Mouse (Mus musculus) MEL (cell line): ENCODE measurements around the gene Uxs1. TPM values are rescaled to one million over a fixed set of nuclear protein-coding genes. Genes with fewer than 3 reads are reported as not detected.

Experiments used
- DNase-seq: peaks from one replicate; pipeline ENCODE4 v3.0.0; 2011; ENCODE audit warnings: low read depth, low spot score
- H3K27ac ChIP-seq: 2 replicates; pipeline ENCODE4 v1.5.1; 2012; ENCODE audit warnings: low read depth, mild to moderate bottlenecking, control low read depth, low read length, moderate library complexity; ENCODE audit not compliant: control insufficient read depth
- H3K27me3 ChIP-seq, 2 experiments: fragments of 150-350 bp in 1 of 2; sonication (generic) in 1 of 2; 2 replicates each; pipeline ENCODE4 v1.6.1; 2012; ENCODE audit warnings: low read length in 2 of 2, mild to moderate bottlenecking in 2 of 2, improper control_type of control experiment in 1 of 2, moderate library complexity in 1 of 2; ENCODE audit not compliant: insufficient read depth in 2 of 2, control insufficient read depth in 1 of 2
- H3K36me3 ChIP-seq, 2 experiments: 2 replicates each; pipeline ENCODE4 v1.6.1; 2012 to 2014; ENCODE audit warnings: low read length in 2 of 2, improper control_type of control experiment in 1 of 2, inconsistent platforms in 1 of 2, mild to moderate bottlenecking in 1 of 2; ENCODE audit not compliant: insufficient read depth in 2 of 2, control insufficient read depth in 1 of 2
- H3K4me1 ChIP-seq, 2 experiments: fragments of 150-350 bp in 1 of 2; sonication (generic) in 1 of 2; 2 replicates each; pipeline ENCODE4 v1.6.1; 2012; ENCODE audit warnings: low read length in 2 of 2, improper control_type of control experiment in 1 of 2, mild to moderate bottlenecking in 1 of 2; ENCODE audit not compliant: insufficient read depth in 2 of 2, control insufficient read depth in 1 of 2
- H3K4me3 ChIP-seq, 2 experiments: fragments of 150-350 bp in 1 of 2; sonication (generic) in 1 of 2; 2 replicates each; pipeline ENCODE4 v1.5.1; 2012; ENCODE audit warnings: low read depth in 2 of 2, low read length in 2 of 2, mild to moderate bottlenecking in 2 of 2, moderate library complexity in 2 of 2, control low read depth in 1 of 2, improper control_type of control experiment in 1 of 2; ENCODE audit not compliant: control insufficient read depth in 1 of 2, insufficient read depth in 1 of 2
- H3K79me2 ChIP-seq: 2 replicates; pipeline ENCODE4 v1.6.1; 2012; ENCODE audit warnings: mild to moderate bottlenecking, low read length, moderate library complexity; ENCODE audit not compliant: control insufficient read depth, poor library complexity, insufficient read depth
- H3K9ac ChIP-seq: 2 replicates; pipeline ENCODE4 v1.6.1; 2012; ENCODE audit warnings: low read depth, mild to moderate bottlenecking, control low read depth, low read length, moderate library complexity; ENCODE audit not compliant: control insufficient read depth, poor library complexity, severe bottlenecking
- H3K9me3 ChIP-seq: fragments of 150-350 bp; sonication (generic); replicated peaks from 2 replicates; pipeline ENCODE4 v1.6.1; 2012; ENCODE audit warnings: mild to moderate bottlenecking, low read length, improper control_type of control experiment, moderate library complexity; ENCODE audit not compliant: insufficient read depth
- CHD2 ChIP-seq: IDR thresholded peaks from 2 replicates; pipeline ENCODE4 v1.6.1; 2011; ENCODE audit warnings: low read length, improper control_type of control experiment
- ELF1 ChIP-seq: IDR thresholded peaks from 2 replicates; pipeline ENCODE4 v1.6.1; 2014; ENCODE audit warnings: low read depth, mild to moderate bottlenecking, inconsistent platforms, low read length, improper control_type of control experiment, moderate library complexity
- EP300 ChIP-seq, 2 experiments: IDR thresholded peaks; 2 replicates each; pipeline ENCODE4 v1.6.1; 2011; ENCODE audit warnings: improper control_type of control experiment in 2 of 2, low read length in 2 of 2, low read depth in 1 of 2, mild to moderate bottlenecking in 1 of 2
- ETS1 ChIP-seq: IDR thresholded peaks from 2 replicates; pipeline ENCODE4 v1.6.1; 2012; ENCODE audit warnings: low read depth, mild to moderate bottlenecking, inconsistent platforms, low read length, improper control_type of control experiment, moderate library complexity
- GABPA ChIP-seq: IDR thresholded peaks from 2 replicates; pipeline ENCODE4 v1.6.1; 2012; ENCODE audit warnings: low read depth, mild to moderate bottlenecking, inconsistent platforms, low read length, improper control_type of control experiment, moderate library complexity
- GATA1 ChIP-seq: IDR thresholded peaks from 2 replicates; pipeline ENCODE4 v1.6.1; 2011; ENCODE audit warnings: low read depth, low read length, improper control_type of control experiment
- JUND ChIP-seq: IDR thresholded peaks from 2 replicates; pipeline ENCODE4 v1.6.1; 2011; ENCODE audit warnings: low read depth, mild to moderate bottlenecking, improper control_type of control experiment, low read length
- KAT2A ChIP-seq: conservative IDR thresholded peaks from 2 replicates; pipeline ENCODE4 v1.6.1; 2012; ENCODE audit warnings: low read depth, low read length, improper control_type of control experiment, inconsistent platforms
- MEF2A ChIP-seq: IDR thresholded peaks from 2 replicates; pipeline ENCODE4 v1.6.1; 2014; ENCODE audit warnings: low read depth, mild to moderate bottlenecking, inconsistent platforms, low read length, improper control_type of control experiment; ENCODE audit not compliant: poor library complexity, insufficient replicate concordance, severe bottlenecking; ENCODE audit errors: extremely low read depth
- MXI1 ChIP-seq: IDR thresholded peaks from 2 replicates; pipeline ENCODE4 v1.6.1; 2011; ENCODE audit warnings: mild to moderate bottlenecking, low read depth, low read length, improper control_type of control experiment
- MYB ChIP-seq: IDR thresholded peaks from 2 replicates; pipeline ENCODE4 v1.6.1; 2011; ENCODE audit warnings: mild to moderate bottlenecking, low read depth, low read length, improper control_type of control experiment
- MYC ChIP-seq: IDR thresholded peaks from 2 replicates; pipeline ENCODE4 v1.6.1; 2011; ENCODE audit warnings: low read depth, mild to moderate bottlenecking, low read length, improper control_type of control experiment, moderate library complexity
- NRF1 ChIP-seq: IDR thresholded peaks from 2 replicates; pipeline ENCODE4 v1.6.1; 2014; ENCODE audit warnings: low read depth, mild to moderate bottlenecking, inconsistent platforms, low read length, improper control_type of control experiment, moderate library complexity; ENCODE audit not compliant: poor library complexity, insufficient read depth, severe bottlenecking
- POLR2A ChIP-seq, 2 experiments: IDR thresholded peaks; 2 replicates each; pipeline ENCODE4 v1.6.1; 2011 to 2012; ENCODE audit warnings: low read length in 2 of 2, mild to moderate bottlenecking in 2 of 2, control low read depth in 1 of 2, improper control_type of control experiment in 1 of 2, low read depth in 1 of 2, moderate library complexity in 1 of 2; ENCODE audit not compliant: control insufficient read depth in 1 of 2, insufficient read depth in 1 of 2, poor library complexity in 1 of 2
- RAD21 ChIP-seq: IDR thresholded peaks from 2 replicates; pipeline ENCODE4 v1.6.1; 2011; ENCODE audit warnings: mild to moderate bottlenecking, low read depth, low read length, improper control_type of control experiment
- RCOR1 ChIP-seq: IDR thresholded peaks from 2 replicates; pipeline ENCODE4 v1.6.1; 2012; ENCODE audit warnings: low read depth, mild to moderate bottlenecking, inconsistent platforms, low read length, improper control_type of control experiment
- SMC3 ChIP-seq: IDR thresholded peaks from 2 replicates; pipeline ENCODE4 v1.6.1; 2011; ENCODE audit warnings: low read depth, low read length, improper control_type of control experiment
- TAL1 ChIP-seq: IDR thresholded peaks from 2 replicates; pipeline ENCODE4 v1.6.1; 2012; ENCODE audit warnings: mild to moderate bottlenecking, inconsistent platforms, low read length, moderate library complexity, mixed read lengths
- TCF12 ChIP-seq: IDR thresholded peaks from 2 replicates; pipeline ENCODE4 v1.6.1; 2014; ENCODE audit warnings: low read depth, mild to moderate bottlenecking, inconsistent platforms, low read length, improper control_type of control experiment, moderate library complexity
- UBTF ChIP-seq: IDR thresholded peaks from 2 replicates; pipeline ENCODE4 v1.6.1; 2012; ENCODE audit warnings: low read depth, mild to moderate bottlenecking, inconsistent platforms, low read length, improper control_type of control experiment, moderate library complexity, borderline replicate concordance; ENCODE audit not compliant: insufficient read depth
- USF1 ChIP-seq: IDR thresholded peaks from 2 replicates; pipeline ENCODE4 v1.6.1; 2014; ENCODE audit warnings: low read depth, mild to moderate bottlenecking, inconsistent platforms, low read length, improper control_type of control experiment, moderate library complexity
- USF2 ChIP-seq, 2 experiments: IDR thresholded peaks; 2 replicates each; pipeline ENCODE4 v1.6.1; 2011 to 2012; ENCODE audit warnings: improper control_type of control experiment in 2 of 2, low read length in 2 of 2, borderline replicate concordance in 1 of 2, inconsistent platforms in 1 of 2, low read depth in 1 of 2, mild to moderate bottlenecking in 1 of 2; ENCODE audit not compliant: insufficient read depth in 1 of 2
- ZC3H11A ChIP-seq: IDR thresholded peaks from 2 replicates; pipeline ENCODE4 v1.6.1; 2012; ENCODE audit warnings: low read depth, mild to moderate bottlenecking, inconsistent platforms, low read length, improper control_type of control experiment
- ZKSCAN1 ChIP-seq: IDR thresholded peaks from 2 replicates; pipeline ENCODE4 v1.6.1; 2012; ENCODE audit warnings: low read depth, mild to moderate bottlenecking, inconsistent platforms, low read length, improper control_type of control experiment, moderate library complexity
- ZNF384 ChIP-seq: IDR thresholded peaks from 2 replicates; pipeline ENCODE4 v1.6.1; 2012; ENCODE audit warnings: low read depth, mild to moderate bottlenecking, inconsistent platforms, low read length, improper control_type of control experiment
- polyA plus RNA-seq, 2 experiments: library from polyadenylated mRNA; stranded (reverse) in 1 of 2; unstranded in 1 of 2; fragments of >175 nt in 1 of 2; fragments of >200 nt in 1 of 2; gene quantifications; 2 replicates each; pipeline versions ENCODE4 v1.2.1 to v1.2.4; 2012; ENCODE audit warnings: low replicate concordance in 2 of 2, low read depth in 1 of 2; ENCODE audit not compliant: insufficient read length in 2 of 2, insufficient read depth in 1 of 2, missing spikeins in 1 of 2
- total RNA-seq: library from RNA; depleted of rRNA; stranded (reverse); fragments of 300-350 nt; gene quantifications from 2 replicates; pipeline ENCODE4 v1.2.3, GENCODE M21; 2012

Gene Uxs1
- total and polyA plus RNA-seq, 3 experiments, result 16.9 to 26.2 TPM; not detected in 1

GRCm38 (mm10) chr1:43772694-43773093 lies 54.9 kb downstream of the Uxs1 start:
- no peaks in the 10 kb centered on the region for H3K4me1 ChIP-seq
- H3K79me2 ChIP-seq, result no peaks in the 10 kb centered on the region
- no peak overlapping the region for H3K27ac ChIP-seq
- H3K36me3 ChIP-seq, result peaks cover 0 to 7% of the 10 kb centered on the region in 2 experiments; a peak in 2 of 4 replicates
- no peak for TF ChIP-seq SMC3
- TF ChIP-seq ELF1, result no peak
- TF ChIP-seq GABPA, result no peak
- TF ChIP-seq RCOR1, result no peak
- TF ChIP-seq TCF12, result no peak
- no peak for TF ChIP-seq TAL1
- no peak for TF ChIP-seq CHD2
- no peak for TF ChIP-seq JUND
- TF ChIP-seq ZNF384, result no peak
- no peak for TF ChIP-seq USF2 (IDR thresholded peaks at IDR 0.05; ENCODE audit: borderline replicate concordance in 1 of 2, insufficient read depth in 1 of 2, low read depth in 1 of 2, low read length in 2 of 2)
- no peak for TF ChIP-seq MEF2A
- no peak overlapping the region for H3K9ac ChIP-seq
- no peaks in the 10 kb centered on the region for H3K27me3 ChIP-seq
- no peaks in the 10 kb centered on the region for H3K9me3 ChIP-seq
- DNase-seq, result no peak
- no peak overlapping the region for H3K4me3 ChIP-seq

DNA sequence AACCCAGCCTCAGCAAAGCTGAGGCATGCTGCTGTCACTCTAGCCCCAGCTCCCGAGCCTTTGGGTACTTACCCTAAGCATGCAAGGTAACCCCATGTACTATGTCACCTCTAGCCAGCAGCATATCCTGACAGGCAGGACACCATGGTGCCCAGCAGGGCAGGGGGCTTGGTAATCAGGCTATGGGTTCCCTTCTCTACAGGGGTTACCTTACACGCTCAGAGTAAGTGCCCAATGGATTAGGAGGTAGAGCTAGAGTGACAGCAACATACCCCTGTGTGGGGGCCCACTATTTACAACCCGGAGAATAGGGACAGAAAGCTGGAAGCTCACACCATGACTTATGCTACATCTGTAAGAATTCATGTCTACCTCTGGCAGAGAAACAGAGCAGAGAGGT lies 57.6 kb downstream of the Uxs1 start:
- DNase-seq, result no peak
- Histone ChIP-seq H3K79me2 (no peaks in the 10 kb centered on the region), H3K4me3 (no peak overlapping the region), H3K4me1 (no peaks in the 10 kb centered on the region)
- TF ChIP-seq NRF1 (no peak), UBTF (no peak), ZC3H11A (no peak), ELF1 (no peak), MEF2A (no peak), TCF12 (no peak), ZKSCAN1 (no peak), MYC (no peak), EP300 (IDR thresholded peaks at IDR 0.05; ENCODE audit: low read depth in 1 of 2, low read length in 2 of 2) (no peak), CHD2 (no peak), ETS1 (no peak), USF2 (IDR thresholded peaks at IDR 0.05; ENCODE audit: borderline replicate concordance in 1 of 2, insufficient read depth in 1 of 2, low read depth in 1 of 2, low read length in 2 of 2) (no peak), KAT2A (no peak), MYB (no peak), POLR2A (IDR thresholded peaks at IDR 0.05; ENCODE audit: control insufficient read depth in 1 of 2, insufficient read depth in 1 of 2, low read depth in 1 of 2, low read length in 2 of 2, poor library complexity in 1 of 2) (no peak), GATA1 (no peak), USF1 (no peak), RAD21 (no peak), MXI1 (no peak), TAL1 (no peak)
- TF ChIP-seq, all 39 proteins: peak for 0
- Histone ChIP-seq H3K36me3 (peaks cover 0 to 7% of the 10 kb centered on the region in 2 experiments; a peak in 2 of 4 replicates), H3K27me3 (no peaks in the 10 kb centered on the region), H3K27ac (no peak overlapping the region), H3K9me3 (no peaks in the 10 kb centered on the region), H3K9ac (no peak overlapping the region)
